Mouse (Mus musculus): ENCODE data around the gene Eif3l. TPM values are rescaled to one million over a fixed set of nuclear protein-coding genes. Genes with fewer than 3 reads are reported as not detected.
A peak's percentile ranks its signal among the peaks of the same experiment; 100 is the strongest.

Gene Eif3l
- total and polyA plus RNA-seq, 3 experiments: 301 to 442 (median 394) TPM

DNA sequence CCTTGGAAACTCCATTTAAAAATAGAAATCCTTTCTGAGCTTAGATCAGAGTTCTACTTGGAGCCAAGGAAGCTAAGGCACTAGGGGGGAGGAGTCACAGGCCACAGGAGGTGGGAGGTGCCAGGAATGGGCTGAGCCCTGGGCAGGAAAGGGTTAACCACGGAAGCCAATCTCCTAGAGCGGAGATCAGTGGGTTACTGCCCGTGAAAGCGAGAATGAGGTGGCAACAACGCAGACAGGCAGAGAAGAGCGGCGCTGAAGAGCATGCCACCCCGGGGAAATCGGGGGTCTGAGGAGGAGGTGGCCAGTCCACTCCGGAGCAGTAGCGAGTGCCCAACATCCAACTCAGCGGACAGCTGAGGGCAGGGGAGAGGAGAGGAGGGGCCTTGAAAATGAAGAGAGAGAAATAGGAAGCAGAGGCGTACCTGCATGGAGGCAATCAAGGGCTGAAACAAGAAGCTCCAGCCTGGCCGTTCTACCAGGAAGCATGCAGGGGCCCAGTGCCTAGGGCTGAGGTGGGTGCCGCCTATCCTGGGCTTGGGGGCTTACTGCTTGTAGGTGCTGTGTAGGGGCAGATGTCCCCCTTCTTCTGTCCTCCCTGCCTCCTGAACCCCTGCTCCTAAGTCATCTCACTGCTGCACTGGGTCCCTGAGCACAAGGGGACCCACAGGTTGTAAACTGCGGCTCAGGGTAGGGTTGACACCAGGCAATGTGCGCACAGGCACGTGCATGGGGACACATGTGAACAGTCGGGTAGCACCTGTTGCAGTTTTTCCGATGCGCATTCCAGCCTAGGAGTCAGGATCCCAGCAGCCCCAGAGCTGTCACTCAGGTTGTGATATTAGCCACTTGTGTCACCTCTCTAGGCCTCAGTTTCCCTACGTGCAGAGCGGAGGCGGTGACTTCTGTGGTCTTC lies 34.2 kb upstream of the Eif3l start:
- Histone ChIP-seq H3K9me3 (replicated peaks; ENCODE audit: insufficient read depth, low read length) (no peaks in the 10 kb centered on the region), H3K36me3 (ENCODE audit: control insufficient read depth in 1 of 2, insufficient read depth in 2 of 2, low read length in 2 of 2) (no peaks in the 10 kb centered on the region), H3K27ac (ENCODE audit: control insufficient read depth, low read depth, low read length) (peak overlapping the region; percentile 44), H3K79me2 (ENCODE audit: control insufficient read depth, insufficient read depth, low read length, poor library complexity) (no peaks in the 10 kb centered on the region; the same call in 1 of the 2 replicates), H3K9ac (ENCODE audit: control insufficient read depth, low read depth, low read length, poor library complexity, severe bottlenecking) (peak overlapping the region; percentile 75), H3K4me1 (ENCODE audit: control insufficient read depth in 1 of 2, insufficient read depth in 2 of 2, low read length in 2 of 2) (peaks cover 0 to 12% of the 10 kb centered on the region in 2 experiments; a peak in 2 of 4 replicates), H3K4me3 (ENCODE audit: control insufficient read depth in 1 of 2, insufficient read depth in 1 of 2, low read depth in 2 of 2, low read length in 2 of 2) (peak overlapping the region; percentile 71 to 80), H3K27me3 (ENCODE audit: control insufficient read depth in 1 of 2, insufficient read depth in 2 of 2, low read length in 2 of 2) (no peaks in the 10 kb centered on the region)
- DNase-seq (ENCODE audit: low read depth, low spot score): peak; percentile 88
- TF ChIP-seq CHD1 (IDR thresholded peaks at IDR 0.05; ENCODE audit: low read depth, low read length): no peak
- TF ChIP-seq MAX (IDR thresholded peaks at IDR 0.05; ENCODE audit: low read length): peak; percentile 93
- TF ChIP-seq E2F4 (IDR thresholded peaks at IDR 0.05; ENCODE audit: borderline replicate concordance, low read depth, low read length): no peak
- no peak for TF ChIP-seq UBTF (IDR thresholded peaks at IDR 0.05; ENCODE audit: borderline replicate concordance, insufficient read depth, low read depth, low read length)
- TF ChIP-seq HCFC1 (IDR thresholded peaks at IDR 0.05; ENCODE audit: low read depth, low read length): peak; percentile 48; the same call in 1 of the 2 replicates
- TF ChIP-seq ZMIZ1 (IDR thresholded peaks at IDR 0.05; ENCODE audit: low read depth, low read length): peak; percentile 66; the same call in 1 of the 2 replicates
- no peak for TF ChIP-seq NRF1 (IDR thresholded peaks at IDR 0.05; ENCODE audit: insufficient read depth, low read depth, low read length, poor library complexity, severe bottlenecking)
- peak; percentile 30; the same call in 1 of the 2 replicates for TF ChIP-seq ETS1 (IDR thresholded peaks at IDR 0.05; ENCODE audit: low read depth, low read length)
- TF ChIP-seq GATA1 (IDR thresholded peaks at IDR 0.05; ENCODE audit: low read depth, low read length): no peak
- peak; percentile 74 for TF ChIP-seq SIN3A (IDR thresholded peaks at IDR 0.05; ENCODE audit: low read length)
- peak; percentile 60 for TF ChIP-seq TCF12 (IDR thresholded peaks at IDR 0.05; ENCODE audit: low read depth, low read length)
- TF ChIP-seq KAT2A (conservative IDR thresholded peaks at IDR 0.05; ENCODE audit: low read depth, low read length): no peak
- TF ChIP-seq MXI1 (IDR thresholded peaks at IDR 0.05; ENCODE audit: low read depth, low read length): peak; percentile 97
- TF ChIP-seq POLR2A (IDR thresholded peaks at IDR 0.05; ENCODE audit: control insufficient read depth in 1 of 2, insufficient read depth in 1 of 2, low read depth in 1 of 2, low read length in 2 of 2, poor library complexity in 1 of 2): peak; percentile 45 to 69; a peak in 1 of 4 replicates
- peak; percentile 58; the same call in 1 of the 2 replicates for TF ChIP-seq TBP (IDR thresholded peaks at IDR 0.05; ENCODE audit: low read depth, low read length)
- 0 out of 4 replicates have a peak, but pooled peaks of 1 of the 2 experiments have one; percentile 11 for TF ChIP-seq EP300 (IDR thresholded peaks at IDR 0.05; ENCODE audit: low read depth in 1 of 2, low read length in 2 of 2)
- peak in 1 of 3 experiments; percentile 3; a peak in 1 of 6 replicates for TF ChIP-seq CTCF (IDR thresholded peaks at IDR 0.05 in 2 of 3, conservative IDR thresholded peaks at IDR 0.05 in 1 of 3; ENCODE audit: control insufficient read depth in 1 of 3, insufficient read depth in 1 of 3, low read depth in 2 of 3, low read length in 3 of 3, poor library complexity in 1 of 3, severe bottlenecking in 1 of 3)
- TF ChIP-seq MAZ (IDR thresholded peaks at IDR 0.05; ENCODE audit: low read depth, low read length): peak; percentile 72; the same call in 1 of the 2 replicates
- no peak for TF ChIP-seq SMC3 (IDR thresholded peaks at IDR 0.05; ENCODE audit: low read depth, low read length)
- peak; percentile 62 for TF ChIP-seq NELFE (IDR thresholded peaks at IDR 0.05; ENCODE audit: low read depth, low read length)
- peak; percentile 89 for TF ChIP-seq BHLHE40 (IDR thresholded peaks at IDR 0.05; ENCODE audit: borderline replicate concordance, low read depth, low read length)
- peak; percentile 97 for TF ChIP-seq MYC (IDR thresholded peaks at IDR 0.05; ENCODE audit: low read depth, low read length)
